Mouse (Mus musculus) thymus, adult 18-20 months (tissue): ENCODE data around the gene Actn4.
"Not testable (repeated sequence)": the region's sequence is repeated elsewhere in the genome, so short reads cannot be mapped to it uniquely, and the experiment has no call there.

Experiments used
- DNase-seq, 2 experiments: peaks; one replicate each; pipeline ENCODE4 v3.0.0; 2022; ENCODE audit warnings: mixed read lengths in 2 of 2

Gene Actn4

DNA sequence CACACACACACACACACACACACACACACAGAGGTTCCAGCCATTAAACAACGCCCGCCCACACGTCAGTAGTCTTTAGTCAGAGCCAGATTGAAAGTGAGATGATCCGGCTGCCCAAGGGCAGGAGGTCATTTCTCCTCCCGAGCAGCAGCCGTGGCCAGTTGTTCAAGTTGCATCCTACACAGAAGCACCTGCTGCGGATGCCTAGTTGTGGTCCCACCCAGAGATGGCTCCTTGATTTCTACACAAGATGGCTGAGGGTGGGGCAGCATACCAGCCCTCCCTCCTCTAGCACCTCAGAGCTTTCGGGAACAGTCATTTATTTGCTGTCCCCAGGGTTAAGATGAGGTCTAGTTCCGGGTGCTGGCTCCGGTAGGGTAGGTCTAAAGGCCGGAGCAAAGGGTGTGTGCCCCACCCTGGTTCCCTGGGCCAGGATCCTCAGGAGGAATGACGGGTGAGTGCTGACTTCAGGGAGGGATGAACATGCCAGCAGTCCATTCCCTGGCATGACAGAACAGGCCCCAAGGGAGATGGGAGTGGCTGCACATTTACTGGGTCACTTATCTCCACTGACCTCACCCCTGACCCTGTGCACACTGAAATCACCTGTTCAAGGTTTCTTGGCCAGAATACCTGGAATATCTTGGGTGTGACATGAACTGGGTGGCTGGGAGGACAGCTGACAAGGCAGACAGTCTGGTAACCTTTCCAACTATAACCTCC is 7.7 kb upstream of the Actn4 start:
- no peak for DNase-seq

DNA sequence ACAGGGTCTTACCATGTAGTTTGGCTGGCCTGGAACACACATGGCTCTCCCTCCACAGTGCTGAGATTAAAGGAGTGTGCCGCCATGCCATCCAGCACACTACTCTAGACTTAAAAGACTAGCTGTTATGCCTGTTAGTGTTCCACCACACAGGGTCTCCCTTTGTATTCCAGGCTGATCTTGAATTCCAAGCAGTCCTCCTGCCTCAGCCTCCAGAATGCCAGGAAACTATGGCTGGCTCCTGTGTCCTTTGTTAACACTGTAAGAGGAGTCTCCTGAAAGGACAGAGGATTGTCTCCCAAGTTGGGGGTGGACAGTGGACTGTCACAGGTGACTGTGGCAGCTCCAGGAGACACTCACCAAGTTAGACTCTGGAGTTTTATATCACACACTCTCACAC is 7.1 kb upstream of the Actn4 start:
- DNase-seq = no peak

DNA sequence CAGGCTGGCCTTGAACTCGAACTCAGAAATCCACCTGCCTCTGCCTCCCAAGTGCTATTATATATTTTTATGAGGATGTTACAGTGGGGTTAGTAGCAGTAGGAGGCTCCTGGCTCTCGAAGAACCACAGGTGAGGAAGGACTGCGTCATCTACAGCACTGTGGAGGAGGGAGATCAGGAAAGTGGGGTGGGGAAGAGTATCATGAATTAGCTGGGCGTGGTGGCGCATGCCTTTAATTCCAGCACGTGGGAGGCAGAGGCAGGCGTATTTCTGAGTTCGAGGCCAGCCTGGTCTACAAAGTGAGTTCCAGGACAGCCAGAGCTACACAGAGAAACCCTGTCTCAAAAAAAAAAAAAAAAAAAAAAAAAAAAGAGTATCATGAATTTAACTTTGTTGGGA is 6.0 kb upstream of the Actn4 start:
- DNase-seq = not testable (repeated sequence)

DNA sequence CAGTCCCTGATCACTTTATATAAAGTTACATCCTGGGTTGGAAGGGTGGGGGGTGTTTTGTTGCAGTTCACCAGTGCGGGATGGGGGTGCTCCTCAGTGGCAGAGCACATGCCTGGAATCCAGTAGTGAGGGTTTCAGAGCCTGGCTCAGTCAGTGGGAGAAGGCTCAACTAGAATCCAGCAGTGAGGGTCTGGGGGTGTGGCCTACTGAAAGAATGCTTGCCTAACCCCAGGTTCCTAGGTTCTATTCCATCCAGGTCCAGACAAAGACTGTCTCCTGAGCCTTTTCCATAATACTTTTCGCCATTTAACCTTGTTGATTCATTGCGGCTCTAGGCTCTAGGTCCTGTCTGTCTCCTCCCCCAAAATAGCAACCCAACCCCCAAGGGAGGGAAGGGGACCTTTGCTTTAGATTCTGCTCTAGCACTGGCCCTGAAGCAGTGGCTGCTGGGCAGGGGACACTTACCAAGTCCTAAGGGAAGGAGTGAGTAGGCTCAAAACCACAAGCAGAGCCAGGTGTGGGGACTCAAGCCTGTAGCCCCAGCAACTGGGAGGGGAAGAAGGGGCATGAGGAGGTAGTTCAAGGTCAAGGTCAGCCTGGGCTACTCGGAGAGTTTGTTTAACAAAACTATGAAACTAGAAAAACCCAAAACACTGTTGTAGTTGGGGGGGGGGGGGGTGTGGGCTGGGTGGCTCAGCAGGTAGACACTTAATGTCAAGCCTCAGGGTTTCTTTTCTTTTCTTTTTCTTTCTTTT is 4.8 kb upstream of the Actn4 start:
- no peak for DNase-seq

DNA sequence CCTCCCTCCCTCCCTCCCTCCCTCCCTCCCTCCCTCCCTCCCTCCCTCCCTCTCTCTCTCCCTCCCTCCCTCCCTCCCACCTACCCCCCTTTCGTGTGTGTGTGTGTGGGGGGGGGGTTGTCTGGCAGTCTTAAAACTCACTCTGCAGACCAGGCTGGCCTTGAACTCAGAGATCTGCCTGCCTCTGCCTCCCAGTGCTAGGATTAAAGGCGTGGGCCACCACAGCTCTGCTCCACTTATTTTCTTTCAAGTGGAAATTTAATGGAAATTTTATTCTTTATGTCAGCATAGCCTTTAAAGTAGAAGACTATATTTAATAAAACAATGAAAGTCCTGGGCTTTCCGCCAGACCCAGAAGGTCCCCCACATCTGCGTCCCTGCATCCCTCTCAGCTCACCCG is 4.0 kb upstream of the Actn4 start:
- DNase-seq = no peak

DNA sequence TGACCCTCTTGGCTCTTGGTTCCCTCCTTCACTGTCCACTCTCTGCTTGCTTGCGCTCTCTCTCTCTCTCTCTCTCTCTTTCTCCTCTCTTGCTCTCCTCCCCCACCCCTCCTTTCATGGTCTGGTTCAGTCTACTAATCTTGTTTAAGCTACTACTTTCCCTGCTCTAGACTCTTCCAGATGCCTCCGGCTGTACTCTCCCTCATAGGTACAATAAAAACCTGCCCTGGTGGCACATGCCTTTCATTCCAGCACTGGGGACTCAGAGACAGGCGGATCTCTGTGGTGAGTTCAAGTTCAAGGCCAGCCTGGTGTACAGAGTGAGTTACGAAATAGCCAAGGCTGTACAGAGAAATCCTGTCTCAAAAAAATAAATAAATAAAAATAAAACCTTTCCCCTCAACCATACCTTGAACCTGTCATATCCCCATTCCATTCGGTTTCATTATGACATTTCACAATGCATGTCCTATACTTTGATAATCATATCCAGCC is 3.3 kb upstream of the Actn4 start:
- no peak for DNase-seq

DNA sequence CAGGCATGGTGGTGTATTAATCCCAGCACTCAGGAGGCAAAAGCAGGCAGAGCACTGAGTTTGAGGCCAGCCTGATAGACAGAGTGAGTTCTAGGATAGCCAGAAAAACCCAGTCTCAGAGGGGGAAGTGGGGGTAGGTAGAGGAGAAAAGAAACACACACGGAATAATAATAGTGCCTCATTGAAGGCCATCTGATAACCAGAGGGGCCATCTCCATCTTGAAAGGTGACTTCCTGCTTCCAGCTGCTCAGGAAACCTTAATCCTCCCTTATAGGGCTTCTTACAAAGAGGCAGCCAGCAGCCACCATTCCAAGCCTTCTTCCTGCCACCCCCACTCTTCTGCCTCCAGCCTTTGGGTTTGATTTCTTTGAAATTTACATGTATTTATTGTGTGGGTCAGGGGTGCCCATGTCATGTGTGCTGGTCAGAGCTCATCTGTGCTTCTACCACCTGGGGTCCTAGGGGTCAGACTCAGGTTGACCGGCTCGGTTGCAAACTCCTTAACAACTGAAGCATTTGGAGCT is 1.3 kb upstream of the Actn4 start:
- DNase-seq = no peak

DNA sequence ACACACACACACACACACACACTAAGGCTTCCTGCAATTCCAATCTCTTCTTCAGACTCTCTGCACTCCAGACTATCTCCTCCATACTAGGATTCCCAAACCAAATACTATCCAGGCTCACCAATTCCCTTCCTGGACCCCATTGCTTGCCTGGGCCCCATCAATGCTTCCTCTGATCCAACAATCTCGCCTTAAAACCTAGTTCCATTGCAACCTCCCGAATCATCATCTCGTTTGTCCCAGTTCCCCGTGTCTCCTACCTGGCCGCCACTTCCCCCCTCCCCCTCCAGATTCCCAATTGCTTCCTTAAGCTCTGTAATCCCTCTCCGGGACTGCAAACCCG is 585 bp downstream of the Actn4 start:
- no peak for DNase-seq

DNA sequence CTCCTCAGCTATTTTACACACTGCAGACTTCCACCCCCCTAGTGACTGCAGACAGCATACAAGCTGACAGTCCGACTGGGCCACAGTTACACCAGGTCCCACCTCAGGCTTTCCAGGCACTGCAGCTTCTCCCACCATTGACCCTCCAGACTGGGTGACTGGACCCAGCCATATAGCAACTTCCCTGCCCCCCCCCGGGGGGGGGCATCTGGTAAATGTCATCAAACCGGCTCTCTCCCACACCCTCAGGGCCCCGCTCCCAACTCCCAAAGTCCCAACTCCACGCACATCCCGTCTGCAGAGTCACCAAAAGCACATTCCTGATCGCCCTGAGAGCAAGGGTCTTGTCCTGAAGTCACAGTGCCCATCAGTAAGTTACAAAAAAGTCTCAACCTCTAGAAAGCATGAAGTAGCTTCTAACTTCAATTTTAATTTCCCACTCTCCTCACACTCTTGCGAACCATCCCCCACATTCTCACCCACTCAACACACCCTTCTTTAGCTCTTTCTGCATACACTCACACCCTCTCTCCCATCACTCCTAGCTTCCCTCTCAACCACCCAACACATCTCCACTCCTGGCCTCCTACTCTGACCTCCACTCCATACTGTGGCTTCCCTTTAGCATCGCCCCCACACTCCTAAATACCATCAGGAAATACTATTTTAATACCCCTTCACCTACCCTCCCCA is 1.6 kb downstream of the Actn4 start:
- DNase-seq = no peak

DNA sequence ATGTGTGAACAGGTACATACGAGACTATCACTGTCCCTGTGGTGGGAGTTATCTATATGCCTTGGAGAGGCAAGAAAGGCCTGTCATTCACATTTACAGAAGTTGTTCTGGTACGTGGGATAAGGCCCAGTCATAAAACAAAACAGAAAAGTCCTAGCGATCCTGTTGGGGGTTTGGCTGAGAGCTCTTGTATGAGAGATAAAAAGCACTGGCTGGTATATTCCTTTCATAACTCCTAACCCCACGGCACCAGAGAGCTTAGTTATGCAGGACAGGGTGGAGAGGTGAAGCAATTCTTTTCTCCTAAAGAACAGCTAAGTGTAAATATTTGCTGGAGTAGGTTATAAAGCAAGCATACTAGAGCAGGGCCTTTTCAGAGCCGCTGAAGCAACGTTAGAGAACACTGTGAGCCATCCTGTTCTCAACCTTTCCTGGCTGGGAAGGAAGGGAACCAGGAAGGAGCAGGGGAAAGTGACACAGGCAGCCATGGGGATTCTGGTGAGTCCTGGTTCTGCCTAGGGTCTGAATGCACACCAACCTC is 2.6 kb downstream of the Actn4 start:
- DNase-seq = no peak

DNA sequence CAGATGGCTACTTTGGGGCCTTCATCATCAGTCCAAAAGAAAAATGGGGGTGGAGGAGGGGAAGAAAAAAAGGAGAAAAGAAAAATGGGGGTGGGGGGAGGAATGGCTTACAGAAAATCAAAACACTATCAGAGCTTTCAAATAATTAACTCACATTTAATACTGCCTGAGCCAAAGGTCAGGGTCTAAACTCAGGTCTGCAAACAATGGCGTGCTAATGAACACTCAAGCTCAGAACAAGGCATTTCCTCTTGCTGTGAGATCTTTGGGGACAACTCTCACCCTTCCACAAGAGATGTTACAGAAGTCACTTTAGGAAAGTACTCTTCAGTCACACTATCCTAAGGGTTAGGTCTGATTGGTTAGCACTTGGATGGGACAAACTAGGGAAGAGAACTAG is 3.4 kb downstream of the Actn4 start:
- no peak for DNase-seq

DNA sequence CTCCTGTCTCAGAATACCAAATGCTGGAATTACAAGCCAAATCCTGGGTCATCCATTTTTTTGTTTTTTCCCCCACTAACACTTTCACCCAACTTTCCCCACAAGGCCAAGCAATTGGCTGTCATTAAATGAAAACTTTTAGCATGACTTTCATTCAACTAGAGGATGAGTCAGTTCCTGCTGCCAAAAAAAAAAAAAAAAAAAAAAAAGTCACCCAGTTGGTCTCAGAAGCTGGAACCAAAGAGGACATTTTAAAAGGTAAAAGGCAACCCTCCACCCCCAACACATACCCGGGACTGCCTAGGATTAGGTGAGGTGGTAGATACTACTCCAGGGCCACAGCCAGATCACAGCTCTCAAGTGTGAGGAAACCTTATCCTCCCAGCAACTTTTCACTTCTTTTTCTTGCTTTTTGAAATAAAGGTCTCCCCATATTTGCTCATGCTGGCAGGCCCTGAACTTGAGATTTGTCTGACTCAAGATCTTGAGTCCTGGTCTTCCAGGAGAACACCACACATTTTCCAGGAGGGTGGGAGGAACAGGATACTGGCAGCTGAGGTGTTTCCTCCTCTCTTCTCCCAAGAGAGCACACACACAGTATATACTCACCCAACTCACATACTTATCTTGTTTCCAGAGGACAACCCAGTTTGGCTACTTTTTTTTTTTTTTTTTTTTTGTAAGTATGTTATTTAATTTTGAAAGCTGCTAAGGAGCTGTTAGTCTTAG is 4.0 kb downstream of the Actn4 start:
- no peak for DNase-seq

DNA sequence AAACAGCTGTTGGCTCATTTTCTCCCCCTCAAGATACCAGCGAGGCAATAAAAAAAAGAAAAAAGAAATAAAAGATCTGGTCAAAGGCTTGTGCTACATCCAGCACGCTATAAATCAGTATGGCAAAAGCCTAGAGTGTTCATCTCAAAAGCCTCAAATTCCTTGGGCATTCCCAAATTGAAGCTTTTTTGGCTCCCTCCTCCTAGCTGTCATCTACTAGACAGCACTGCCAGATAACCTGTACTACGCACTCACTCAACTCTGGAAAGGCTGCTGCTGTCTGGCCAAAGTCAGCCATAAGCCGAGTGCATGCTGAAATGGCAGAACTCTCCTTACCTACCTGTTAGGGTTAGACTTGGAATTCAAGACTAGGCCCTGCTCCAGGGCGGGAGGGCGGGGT is 4.9 kb downstream of the Actn4 start:
- DNase-seq = no peak

DNA sequence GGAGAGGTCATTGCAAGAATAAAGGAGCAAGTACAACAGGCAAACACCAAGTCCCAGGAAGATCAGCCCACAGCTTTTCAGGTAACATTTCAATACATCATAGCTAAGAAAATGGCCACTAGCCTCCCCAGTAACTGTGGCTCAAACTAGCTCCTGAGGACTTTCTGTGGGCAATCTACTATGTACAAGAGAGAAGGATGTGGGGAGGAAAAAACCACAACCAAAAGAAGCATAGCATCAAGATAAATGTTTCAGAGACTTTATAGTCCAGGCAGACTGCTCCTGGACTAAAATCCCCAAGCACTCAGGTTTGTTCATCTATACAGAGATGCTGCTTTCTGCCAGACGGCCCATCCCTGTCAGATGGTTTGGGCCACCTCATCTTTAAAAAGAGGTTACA is 5.9 kb downstream of the Actn4 start:
- no peak for DNase-seq

DNA sequence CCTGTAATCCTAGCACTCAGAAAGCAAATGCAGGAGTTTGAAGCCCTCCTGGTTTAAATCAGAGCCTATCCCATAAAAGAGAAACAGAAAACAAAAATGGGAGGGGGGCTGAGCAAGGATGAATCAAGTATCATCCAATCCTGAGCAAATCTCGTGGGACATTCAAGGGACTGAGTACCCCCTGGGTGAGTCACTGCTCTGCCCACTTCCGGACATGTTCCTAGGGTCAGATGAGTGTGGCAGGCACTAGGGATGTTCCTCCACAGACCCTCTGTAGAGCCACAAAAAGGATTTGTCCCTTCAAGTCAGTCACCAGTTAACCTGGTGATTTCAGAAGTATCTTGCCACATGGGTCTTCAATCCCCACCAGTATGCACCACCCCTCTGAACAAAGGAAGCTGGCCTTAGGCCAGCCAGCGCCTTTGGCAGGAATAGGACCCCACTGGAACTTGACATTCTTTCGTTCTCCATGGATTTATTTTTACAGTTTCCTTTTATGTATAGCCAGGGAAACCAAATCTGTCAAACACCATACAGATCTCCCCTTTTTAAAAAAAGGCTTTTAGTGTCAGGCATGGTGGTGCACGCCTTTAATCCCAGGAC is 6.7 kb downstream of the Actn4 start:
- no peak for DNase-seq

DNA sequence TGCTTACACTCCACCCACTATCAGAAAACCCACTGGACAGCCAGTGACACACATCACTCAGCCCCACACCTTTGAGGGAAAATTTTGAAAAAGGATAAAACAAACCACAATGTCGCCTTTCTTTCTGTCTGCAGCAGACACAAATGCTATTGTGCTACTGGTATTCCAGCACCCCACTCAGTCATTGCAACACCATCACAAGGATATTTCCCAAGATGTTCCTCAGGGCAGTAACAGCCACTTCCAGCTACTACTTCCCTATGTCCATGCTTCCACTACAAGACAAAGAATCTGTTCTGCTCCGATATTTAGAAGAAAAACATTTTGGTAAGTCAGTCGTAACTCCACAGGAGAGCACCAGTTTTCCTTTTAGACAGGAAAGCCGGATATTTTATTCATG is 7.4 kb downstream of the Actn4 start:
- no peak for DNase-seq

DNA sequence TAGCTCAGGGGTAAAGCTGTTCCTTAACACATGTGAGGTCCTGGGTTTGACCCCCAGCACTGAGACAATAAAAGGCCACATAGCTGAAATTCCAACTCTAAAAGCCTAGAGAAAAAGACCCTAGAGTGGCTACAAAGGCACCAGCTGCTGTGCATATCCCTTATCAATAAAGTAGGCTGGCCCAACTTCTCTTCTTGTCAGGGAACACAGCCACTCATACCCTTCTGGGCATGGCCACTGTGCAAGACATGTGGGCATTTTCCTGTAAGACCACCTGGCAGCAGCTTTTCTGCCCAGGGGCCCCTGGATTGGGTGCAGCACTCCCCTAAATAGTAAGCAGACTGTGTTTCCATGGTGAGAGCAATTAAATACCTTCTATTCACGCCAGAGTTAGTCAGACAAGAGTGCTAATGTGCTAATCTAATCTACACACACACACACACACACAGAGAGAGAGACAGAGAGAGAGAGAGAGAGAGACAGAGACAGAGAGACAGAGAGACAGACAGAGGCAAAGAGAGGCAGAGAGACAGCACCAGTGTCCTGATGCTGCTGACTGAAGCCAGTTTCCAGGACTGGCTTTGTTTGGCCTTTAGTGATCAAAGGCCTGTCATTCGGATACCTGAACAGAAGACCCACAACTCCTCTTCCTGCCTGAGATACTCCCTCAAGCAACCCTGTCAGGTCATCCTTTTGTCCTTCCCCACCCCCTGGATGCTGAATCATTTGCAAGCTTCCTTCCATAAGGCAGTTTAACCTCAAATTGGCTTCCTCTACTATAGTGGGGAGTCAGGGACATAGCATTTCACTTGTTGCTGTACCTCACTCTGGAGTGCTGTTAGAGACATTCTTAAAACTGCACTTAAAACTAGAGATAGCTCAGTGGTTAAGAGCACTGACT is 8.4 kb downstream of the Actn4 start:
- DNase-seq = no peak

DNA sequence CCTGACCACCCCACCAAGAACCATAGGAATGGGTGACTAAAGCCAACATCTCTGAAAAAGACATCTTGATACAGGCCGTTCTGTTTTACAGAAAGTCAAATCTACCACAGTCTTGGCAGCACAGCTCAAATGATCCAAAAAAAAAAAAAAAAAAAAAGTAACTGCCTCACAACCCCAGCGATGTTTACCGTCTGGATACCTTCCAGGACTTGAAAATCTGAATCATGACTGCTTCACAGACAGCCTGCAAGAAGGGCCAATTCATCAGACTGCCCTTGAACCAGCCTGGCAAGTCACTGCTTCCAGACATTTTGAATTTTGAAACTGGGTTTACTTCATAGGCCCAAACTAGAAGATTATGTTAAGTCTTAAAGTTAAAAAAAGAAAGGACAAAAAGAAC is 9.4 kb downstream of the Actn4 start:
- DNase-seq = no peak

DNA sequence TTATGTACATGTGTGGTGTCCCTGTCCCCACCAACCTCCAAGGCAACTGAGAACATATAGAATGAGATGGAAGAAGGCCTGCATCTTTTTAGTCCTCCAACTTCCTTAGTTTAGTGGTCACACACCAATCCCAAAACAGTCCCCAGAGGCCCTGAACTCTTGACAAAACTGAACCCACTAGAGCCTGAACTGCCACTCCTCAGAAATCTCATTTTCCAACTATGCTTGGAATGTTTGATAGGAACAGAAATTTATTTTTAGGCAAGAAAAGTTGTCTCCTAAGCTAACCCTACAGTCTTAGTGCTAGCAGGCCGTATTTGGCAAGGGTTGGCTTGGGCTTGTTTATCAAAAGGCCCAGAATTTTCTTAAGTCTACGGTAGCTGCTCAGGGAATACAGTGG is 10.4 kb downstream of the Actn4 start:
- DNase-seq = no peak

DNA sequence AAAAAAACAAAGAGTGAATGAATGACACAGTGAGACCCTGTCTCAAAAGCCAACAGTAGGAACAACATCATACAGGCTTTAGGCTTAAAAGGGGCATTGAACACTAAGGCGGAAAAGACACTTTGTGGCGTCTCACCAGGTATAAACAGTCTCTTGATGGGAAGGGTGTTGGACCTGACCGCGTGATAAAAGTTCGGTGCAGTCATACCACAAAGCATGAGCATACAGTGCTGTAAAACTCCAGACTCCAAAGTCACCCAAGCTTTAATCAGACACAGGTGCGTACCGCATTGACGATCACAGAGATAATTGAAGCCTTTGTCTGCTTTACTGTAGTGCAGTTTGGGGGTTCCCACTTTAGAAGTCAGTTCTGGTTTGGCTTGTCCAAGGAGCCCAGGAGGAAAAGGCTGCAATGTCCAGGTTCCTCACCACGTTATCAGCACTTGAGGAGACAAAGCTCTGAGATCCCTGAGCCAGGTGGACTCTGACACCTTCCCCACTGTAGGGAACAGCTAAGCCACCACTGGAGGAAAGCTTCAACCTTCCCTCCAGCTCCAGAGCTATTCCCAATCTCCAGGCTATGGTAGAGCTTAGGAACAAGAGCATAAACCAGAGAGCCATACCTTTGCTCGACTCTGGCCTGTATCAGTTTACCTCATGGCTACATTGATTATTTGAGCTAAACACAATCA is 11.6 kb downstream of the Actn4 start:
- DNase-seq = no peak

DNA sequence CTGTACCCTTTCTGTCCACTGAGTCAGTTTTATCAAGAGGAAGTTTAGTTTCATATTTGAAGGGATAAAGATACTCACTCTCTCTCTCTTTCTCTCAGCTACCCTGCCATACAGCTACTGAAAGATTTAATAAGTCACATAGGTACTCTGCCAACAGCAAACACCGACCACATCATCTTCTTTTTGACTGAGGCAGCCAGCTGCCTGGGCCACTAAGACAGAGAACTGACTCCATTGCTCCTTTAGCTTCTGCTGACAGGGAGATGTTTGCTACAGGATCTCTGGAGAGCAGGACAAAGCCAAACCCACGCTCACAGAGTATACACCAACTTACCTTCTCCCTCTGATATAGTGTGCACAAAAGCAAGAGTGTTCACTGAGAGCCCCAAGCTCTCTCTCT is 12.8 kb downstream of the Actn4 start:
- no peak for DNase-seq
